Mouse (Mus musculus): ENCODE measurements around the gene Atp6v1b1.

- TF ChIP-seq POLR2A (IDR thresholded peaks at IDR 0.05; ENCODE audit: low read depth, low read length) (no peak), CTCF (IDR thresholded peaks at IDR 0.05; ENCODE audit: borderline replicate concordance, insufficient read depth, low read length) (no peak)
These were observed 32.2 kb downstream of the Atp6v1b1 start for GRCm38 (mm10) chr6:83774781-83775563.
